Mouse (Mus musculus) midbrain, postnatal 0 days (tissue): ENCODE results near the gene Myt1l. TPM values are rescaled to one million over a fixed set of nuclear protein-coding genes. Genes with fewer than 3 reads are reported as not detected.

ENCODE experiments used
- ATAC-seq: fragments of 200-750 bp; cut with Nextera tagmentation; 2 replicates; pipeline ENCODE4 v1.8.0; 2017; ENCODE audit warnings: moderate number of reproducible peaks, mild to moderate bottlenecking, moderate TSS enrichment, moderate library complexity; ENCODE audit not compliant: low FRiP score
- DNase-seq: peaks from one replicate; pipeline ENCODE4 v3.0.0-alpha.2; 2015; ENCODE audit warnings: low spot score
- H3K27ac ChIP-seq: fragments of 300-500 bp; sonication (generic); 2 replicates; pipeline ENCODE4 v1.5.1; 2014; ENCODE audit warnings: low read depth, mild to moderate bottlenecking, low read length, mixed read lengths
- H3K27me3 ChIP-seq: fragments of 300-500 bp; sonication (generic); 2 replicates; pipeline ENCODE4 v1.6.1; 2014; ENCODE audit warnings: low read length, control low read depth, mixed read lengths; ENCODE audit not compliant: insufficient read depth
- H3K36me3 ChIP-seq: fragments of 300-500 bp; sonication (generic); 2 replicates; pipeline ENCODE4 v1.6.1; 2014; ENCODE audit warnings: low read length, control low read depth, mixed read lengths; ENCODE audit not compliant: insufficient read depth
- H3K4me1 ChIP-seq: fragments of 300-500 bp; sonication (generic); 2 replicates; pipeline ENCODE4 v1.6.1; 2014; ENCODE audit warnings: mild to moderate bottlenecking, control low read depth, antibody characterized with exemption, low read length, mixed read lengths; ENCODE audit not compliant: insufficient read depth
- H3K4me2 ChIP-seq: fragments of 300-500 bp; sonication (generic); 2 replicates; pipeline ENCODE4 v1.6.1; 2014; ENCODE audit warnings: low read depth, mild to moderate bottlenecking, low read length, mixed read lengths; ENCODE audit not compliant: poor library complexity, severe bottlenecking
- H3K4me3 ChIP-seq: fragments of 300-500 bp; sonication (generic); 2 replicates; pipeline ENCODE4 v1.5.1; 2014; ENCODE audit warnings: low read depth, mild to moderate bottlenecking, low read length, moderate library complexity
- H3K9ac ChIP-seq: fragments of 300-500 bp; sonication (generic); replicated peaks from 2 replicates; pipeline ENCODE4 v1.6.1; 2014; ENCODE audit warnings: mild to moderate bottlenecking, low read length, moderate library complexity, mixed read lengths; ENCODE audit not compliant: poor library complexity, severe bottlenecking
- H3K9me3 ChIP-seq: fragments of 300-500 bp; sonication (generic); 2 replicates; pipeline ENCODE4 v1.6.1; 2016; ENCODE audit warnings: low read length, control low read depth
- CTCF ChIP-seq: IDR thresholded peaks from 2 replicates; pipeline ENCODE4 v1.5.1; 2016; ENCODE audit warnings: antibody characterized with exemption, mild to moderate bottlenecking
- WGBS: fragments of 180-500 bp; shearing (Covaris S2); extraction: QIAGEN DNeasy Blood & Tissue Kit; methylation state at CpG from one replicate; pipeline ENCODE4 v1.1.7; 2014; 5-methylcytosine and 5-hydroxymethylcytosine counted together
- polyA plus RNA-seq: library from polyadenylated mRNA; unstranded; fragments of >200 nt; fragmentation: Nextera tagmentation; extraction: Ambion mirVana; gene quantifications from 2 replicates; pipeline ENCODE4 v1.2.1, GENCODE M21; 2015
- total RNA-seq: library from RNA; depleted of rRNA; stranded (reverse); fragments of >200 nt; gene quantifications from 2 replicates; pipeline ENCODE4 v1.2.3, GENCODE M21; 2014

Gene Myt1l
- total and polyA plus RNA-seq, 2 experiments from 2014 or later, result 104 to 223 TPM

DNA sequence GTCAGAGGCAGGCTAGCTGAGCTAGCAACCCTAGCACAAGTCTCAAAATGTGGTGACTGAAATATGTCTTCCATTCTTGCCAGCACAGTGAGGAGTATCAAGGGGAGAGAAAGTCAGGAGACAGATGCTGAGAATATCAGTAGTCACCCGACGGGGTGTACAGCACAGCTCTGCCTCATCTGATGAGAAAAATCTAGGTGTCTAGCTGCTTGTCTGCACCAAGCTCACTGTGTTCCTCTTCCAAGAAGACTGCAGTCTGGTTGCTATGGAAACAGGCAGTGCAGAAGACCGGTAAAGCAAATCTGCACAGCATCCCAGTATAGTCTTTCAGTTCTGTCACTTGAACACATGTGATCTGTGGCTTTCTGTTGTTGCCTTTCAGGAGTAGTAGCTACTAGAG is 294.0 kb downstream of the Myt1l start:
- 0 out of 2 replicates have a peak, but pooled peaks cover 2% of the 10 kb centered on the region for H3K36me3 ChIP-seq
- H3K27me3 ChIP-seq, result no peaks in the 10 kb centered on the region
- peaks cover 17% of the 10 kb centered on the region; the same call in 1 of the 2 replicates for H3K4me1 ChIP-seq
- H3K4me3 ChIP-seq, result no peak overlapping the region
- H3K9ac ChIP-seq, result no peak overlapping the region
- 16% methylated on average over 3 of the region's 3 CpGs for WGBS
- peak overlapping the region; percentile 74 for H3K27ac ChIP-seq
- ATAC-seq, result peak; percentile 83
- peak; percentile 89 for DNase-seq
- H3K4me2 ChIP-seq, result no peak overlapping the region
- TF ChIP-seq CTCF, result no peak
- no peaks in the 10 kb centered on the region for H3K9me3 ChIP-seq

DNA sequence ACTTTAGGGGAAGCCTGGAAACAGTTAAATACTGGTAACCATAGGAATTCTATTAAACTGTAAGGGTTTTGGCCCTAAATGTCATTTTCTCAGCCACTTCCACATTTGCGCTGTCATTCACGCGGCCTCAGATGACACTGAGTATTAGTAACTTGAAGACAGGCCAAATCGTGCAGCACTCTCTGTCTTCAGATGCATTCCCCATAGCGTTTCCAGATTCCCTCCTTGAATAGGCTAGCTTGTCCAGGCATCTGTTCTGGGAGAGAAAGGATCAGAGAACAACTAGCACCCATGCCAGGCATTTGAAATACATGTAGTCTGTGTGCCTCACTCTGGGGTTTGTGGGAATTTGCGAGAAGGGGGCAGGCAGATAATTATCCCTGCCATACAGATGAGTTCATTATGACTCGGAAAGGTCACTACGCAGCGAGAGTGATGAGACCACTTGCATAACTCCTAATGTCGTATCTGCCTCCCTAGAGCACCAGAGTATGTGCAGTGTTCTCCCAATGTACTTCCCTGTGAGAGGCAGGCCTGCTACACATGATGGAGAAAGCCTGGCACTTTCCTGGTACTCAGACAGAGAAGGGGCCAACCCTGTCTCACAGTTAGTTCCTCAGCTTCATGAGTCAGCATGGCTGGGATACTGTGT is 295.7 kb downstream of the Myt1l start:
- 67% methylated on average over 10 of the region's 10 CpGs for WGBS
- no peak for TF ChIP-seq CTCF
- H3K9me3 ChIP-seq, result no peaks in the 10 kb centered on the region
- H3K27ac ChIP-seq, result peak overlapping the region; percentile 55; the same call in 1 of the 2 replicates
- 0 out of 2 replicates have a peak, but pooled peaks cover 5% of the 10 kb centered on the region for H3K36me3 ChIP-seq
- H3K4me1 ChIP-seq, result peaks cover 17% of the 10 kb centered on the region; the same call in 1 of the 2 replicates
- no peak overlapping the region for H3K9ac ChIP-seq
- no peak overlapping the region for H3K4me3 ChIP-seq
- H3K4me2 ChIP-seq, result no peak overlapping the region
- DNase-seq (peak; percentile 29), ATAC-seq (no peak)
- no peaks in the 10 kb centered on the region for H3K27me3 ChIP-seq

DNA sequence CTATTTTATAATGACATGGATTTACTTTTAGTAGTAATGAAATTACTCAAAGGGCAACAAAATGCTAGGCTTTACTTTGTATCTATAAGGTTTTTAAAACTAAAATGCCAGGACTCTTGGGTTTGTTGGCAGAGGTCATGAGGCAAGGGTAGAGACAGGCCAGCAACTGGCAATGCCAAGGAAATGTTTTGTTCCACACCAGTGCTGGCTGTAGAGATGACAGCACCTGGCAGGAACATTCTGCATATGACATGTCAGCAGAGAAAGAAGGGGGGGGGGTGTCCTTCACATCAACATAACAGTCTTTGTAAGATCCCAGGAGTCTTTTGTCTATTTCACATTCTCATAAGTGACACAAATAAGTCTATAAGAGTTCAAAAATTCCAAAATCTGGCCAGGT is 302.4 kb downstream of the Myt1l start:
- Histone ChIP-seq H3K4me2 (no peak overlapping the region), H3K9ac (no peak overlapping the region), H3K4me1 (no peaks in the 10 kb centered on the region), H3K4me3 (no peak overlapping the region), H3K27me3 (no peaks in the 10 kb centered on the region), H3K27ac (no peak overlapping the region), H3K36me3 (0 out of 2 replicates have a peak, but pooled peaks cover 12% of the 10 kb centered on the region), H3K9me3 (no peaks in the 10 kb centered on the region)
- DNase-seq (no peak), ATAC-seq (no peak)
- TF ChIP-seq CTCF, result no peak

DNA sequence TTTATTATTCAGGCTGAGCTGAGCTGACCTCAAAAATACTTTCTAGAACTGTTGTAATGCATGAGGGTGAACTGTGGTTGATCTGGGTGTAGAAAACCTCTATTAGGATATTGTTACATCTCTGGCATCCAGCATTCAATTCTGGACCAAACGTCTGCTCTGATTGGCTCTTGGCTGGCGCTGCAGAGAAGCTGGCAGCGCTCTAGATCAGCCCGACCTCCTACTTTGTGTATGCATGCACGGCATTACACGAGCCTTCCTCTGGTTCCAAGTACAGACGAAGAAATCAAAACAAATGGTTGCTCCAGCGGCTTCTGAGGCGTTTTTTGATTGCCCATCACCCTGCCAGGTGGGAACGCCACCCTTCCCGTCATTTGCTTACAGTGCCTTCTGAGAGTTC is 303.2 kb downstream of the Myt1l start:
- Histone ChIP-seq H3K9me3 (no peaks in the 10 kb centered on the region), H3K27ac (0 out of 2 replicates have a peak overlapping the region, but pooled peaks have one; percentile 18), H3K4me3 (no peak overlapping the region), H3K4me2 (no peak overlapping the region), H3K4me1 (no peaks in the 10 kb centered on the region), H3K9ac (no peak overlapping the region), H3K36me3 (0 out of 2 replicates have a peak, but pooled peaks cover 12% of the 10 kb centered on the region), H3K27me3 (no peaks in the 10 kb centered on the region)
- DNase-seq (peak; percentile 38), ATAC-seq (no peak)
- TF ChIP-seq CTCF, result no peak
- WGBS, result 74% methylated on average over 11 of the region's 11 CpGs

DNA sequence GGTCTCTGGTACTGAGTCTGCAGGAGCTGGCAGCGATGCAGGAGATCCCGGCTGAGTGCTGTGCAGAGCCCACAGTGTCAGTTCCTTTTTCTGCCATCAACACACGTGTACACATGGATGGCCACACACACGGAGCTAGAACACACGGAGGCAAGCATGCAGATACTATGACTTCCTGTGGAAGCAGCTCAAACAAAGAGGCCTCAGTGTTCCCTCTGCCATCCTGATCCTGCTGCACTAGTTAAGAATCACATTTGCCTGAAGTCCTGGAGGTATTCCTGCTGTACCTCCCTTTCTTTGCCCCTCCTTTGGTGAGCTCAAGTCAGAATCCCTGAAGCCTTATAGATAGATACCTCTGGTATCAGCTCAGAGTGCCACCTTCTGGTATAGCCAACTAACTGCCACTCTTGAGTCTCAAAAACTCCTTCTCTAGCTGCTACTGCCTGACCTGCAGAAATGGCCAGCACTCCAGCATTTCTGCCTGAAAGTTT is 309.2 kb downstream of the Myt1l start:
- Histone ChIP-seq H3K4me1 (no peaks in the 10 kb centered on the region), H3K4me2 (no peak overlapping the region), H3K9me3 (no peaks in the 10 kb centered on the region), H3K27ac (peak overlapping the region; percentile 55), H3K9ac (no peak overlapping the region), H3K36me3 (peaks cover 14% of the 10 kb centered on the region), H3K4me3 (no peak overlapping the region), H3K27me3 (no peaks in the 10 kb centered on the region)
- WGBS, result 52% methylated on average over 5 of the region's 5 CpGs
- ATAC-seq (peak; percentile 69; the same call in 1 of the 2 replicates), DNase-seq (peak; percentile 90)
- peak; percentile 86 for TF ChIP-seq CTCF

DNA sequence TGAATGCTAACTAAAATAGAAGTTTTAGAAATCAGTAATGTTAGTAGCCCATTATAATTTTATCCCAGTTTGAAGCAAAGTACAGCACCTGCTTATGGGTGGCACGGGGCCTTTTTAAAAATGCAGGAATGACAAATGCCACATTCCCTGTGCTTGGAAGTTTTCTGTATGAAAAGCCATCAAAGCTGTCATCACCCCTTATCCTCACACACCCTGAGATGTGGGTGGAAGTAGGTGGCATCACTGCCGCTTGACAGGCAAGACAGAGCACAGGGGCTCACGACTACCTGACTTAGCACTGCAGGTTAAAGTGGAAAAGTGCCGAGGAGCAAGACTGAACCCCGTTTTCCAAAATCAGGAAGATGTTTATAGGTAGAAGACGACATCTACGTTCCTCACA is 310.2 kb downstream of the Myt1l start:
- Histone ChIP-seq H3K4me2 (no peak overlapping the region), H3K36me3 (peaks cover 17% of the 10 kb centered on the region), H3K4me1 (no peaks in the 10 kb centered on the region), H3K9me3 (no peaks in the 10 kb centered on the region), H3K4me3 (no peak overlapping the region), H3K9ac (no peak overlapping the region), H3K27ac (no peak overlapping the region), H3K27me3 (no peaks in the 10 kb centered on the region)
- ATAC-seq (no peak), DNase-seq (no peak)
- 89% methylated on average over 7 of the region's 7 CpGs for WGBS
- no peak for TF ChIP-seq CTCF
